In genomic region chr16:15054306-15055001, GRCm38 (mm10) we compare ENCODE assay signal across 11 mouse cellular contexts.
DNase-seq lines count a peak whose midpoint lies in the region; ATAC-seq lines count a peak whose summit lies in the region.
"Had no signal": no experiment of that assay in that cellular context is flagged by ENCODE, and none has a peak within 500 bp of the region (broad histone marks: within the 10 kb centered on the region; RNA-seq: fewer than 3 reads in every experiment).

No protein-coding gene starts in this region.

- H3K4me1 ChIP-seq in midbrain, embryonic 10.5 days, result peaks cover 50% of the 10 kb centered on the region
- peaks cover 9% of the 10 kb centered on the region for H3K4me1 ChIP-seq in midbrain, embryonic 16.5 days (ENCODE audit: control insufficient read depth, insufficient read depth, low read length)
- H3K4me1 ChIP-seq in heart, embryonic 15.5 days (replicated peaks), result peaks cover 30% of the 10 kb centered on the region

- no peak overlapping the region for H3K4me3 ChIP-seq in midbrain, embryonic 10.5 days
- no peak overlapping the region for H3K4me3 ChIP-seq in midbrain, embryonic 16.5 days (ENCODE audit: low read depth, low read length)
- no peak overlapping the region for H3K4me3 ChIP-seq in heart, embryonic 15.5 days
- H3K4me3 ChIP-seq: forebrain, embryonic 15.5 days had no signal

- H3K9ac ChIP-seq in midbrain, embryonic 16.5 days (ENCODE audit: low read depth, low read length), result no peak overlapping the region
- H3K9ac ChIP-seq in heart, embryonic 15.5 days, result no peak overlapping the region
- H3K9ac ChIP-seq: forebrain, embryonic 15.5 days had no signal

- H3K4me2 ChIP-seq in midbrain, embryonic 16.5 days (ENCODE audit: low read length), result no peak overlapping the region
- H3K4me2 ChIP-seq in heart, embryonic 15.5 days, result no peak overlapping the region
- H3K4me2 ChIP-seq: forebrain, embryonic 15.5 days had no signal

- no peaks in the 10 kb centered on the region for H3K9me3 ChIP-seq in midbrain, embryonic 10.5 days (replicated peaks)
- H3K9me3 ChIP-seq in midbrain, embryonic 16.5 days (replicated peaks; ENCODE audit: control insufficient read depth, low read length, poor library complexity, severe bottlenecking), result no peaks in the 10 kb centered on the region
- no peaks in the 10 kb centered on the region for H3K9me3 ChIP-seq in heart, embryonic 15.5 days (replicated peaks)
- H3K9me3 ChIP-seq: forebrain, embryonic 15.5 days had no signal

- H3K27ac ChIP-seq in midbrain, embryonic 10.5 days (replicated peaks), result peak overlapping the region; percentile 80; the same call in 1 of the 2 replicates
- no peak overlapping the region for H3K27ac ChIP-seq in midbrain, embryonic 16.5 days (ENCODE audit: low read length)
- peak overlapping the region; percentile 75; the same call in 1 of the 2 replicates for H3K27ac ChIP-seq in heart, embryonic 15.5 days
- H3K27ac ChIP-seq: forebrain, embryonic 15.5 days had no signal

- peak; percentile 16 for DNase-seq in adrenal gland, adult 2 months
- DNase-seq in adrenal gland, postnatal 25 days, result no peak
- DNase-seq in midbrain, embryonic 10.5 days (ENCODE audit: low spot score), result peak; percentile 20
- DNase-seq in thymus, postnatal 14 days, result no peak
- DNase-seq in lung, adult 18-20 months, result no peak
- DNase-seq: layer of hippocampus, postnatal 36 days; lung, postnatal 10 days had no signal

- H3K36me3 ChIP-seq in midbrain, embryonic 10.5 days, result no peaks in the 10 kb centered on the region
- H3K36me3 ChIP-seq in midbrain, embryonic 16.5 days (ENCODE audit: control insufficient read depth, insufficient read depth, low read length), result no peaks in the 10 kb centered on the region
- no peaks in the 10 kb centered on the region for H3K36me3 ChIP-seq in heart, embryonic 15.5 days
- H3K36me3 ChIP-seq: forebrain, embryonic 15.5 days had no signal

- WGBS in midbrain, embryonic 10.5 days, result 31% methylated on average over 5 of the region's 5 CpGs
- 29% methylated on average over 5 of the region's 5 CpGs for WGBS in midbrain, embryonic 16.5 days
- WGBS in heart, embryonic 15.5 days, result 37% methylated on average over 5 of the region's 5 CpGs

- ATAC-seq in midbrain, embryonic 16.5 days, result no peak
- no peak for ATAC-seq in heart, embryonic 15.5 days (replicated peaks; ENCODE audit: insufficient number of reproducible peaks, insufficient read depth, low FRiP score, low read depth)
- ATAC-seq in cerebellum, adult (ENCODE audit: insufficient number of reproducible peaks, low FRiP score, low TSS enrichment), result no peak
- ATAC-seq: forebrain, embryonic 15.5 days had no signal

- peaks cover 4% of the 10 kb centered on the region; the same call in 1 of the 2 replicates for H3K27me3 ChIP-seq in midbrain, embryonic 10.5 days (ENCODE audit: low read depth, poor library complexity, severe bottlenecking)
- no peaks in the 10 kb centered on the region for H3K27me3 ChIP-seq in midbrain, embryonic 16.5 days (ENCODE audit: control insufficient read depth, insufficient read depth, low read depth, low read length)
- no peaks in the 10 kb centered on the region for H3K27me3 ChIP-seq in heart, embryonic 15.5 days
- H3K27me3 ChIP-seq: forebrain, embryonic 15.5 days had no signal

Comparison
In these comparisons a context has a peak if more than half of its experiments do, and no peak if none do; other contexts are left out.
1. DNase-seq: peak in adrenal gland, adult 2 months (single experiment) and midbrain, embryonic 10.5 days (single experiment); none in adrenal gland, postnatal 25 days (single experiment), thymus, postnatal 14 days (single experiment) and lung, adult 18-20 months (0 of 2).